Mouse (Mus musculus): ENCODE results near the gene Pax7. TPM values are rescaled to one million over a fixed set of nuclear protein-coding genes. Genes with fewer than 3 reads are reported as not detected.

Pax7 gene
- total and polyA plus RNA-seq, 3 experiments = not detected

- no peak overlapping the region for H3K9ac ChIP-seq (ENCODE audit: insufficient read depth, low read depth)
- H3K9me3 ChIP-seq (replicated peaks; ENCODE audit: low read length) = peaks cover 2% of the 10 kb centered on the region
- H3K4me3 ChIP-seq (replicated peaks in 1 of 3; ENCODE audit: low read depth in 2 of 3, low read length in 2 of 3, poor library complexity in 1 of 3) = no peak overlapping the region
- H3K27ac ChIP-seq (ENCODE audit: insufficient read depth, low read depth) = no peak overlapping the region
- dilution Hi-C loops (cut with MboI; ENCODE audit: extremely low pct_ligation_motif_present, extremely low pct_unique_long_range_greater_than_20kb, low sequenced_read_pairs) (no loop called here), in situ Hi-C loops (cut with MboI; ENCODE audit: low pct_ligation_motif_present, low pct_unique_long_range_greater_than_20kb, low sequenced_read_pairs) (no loop called here)
- no peak overlapping the region for H3K4me2 ChIP-seq (ENCODE audit: insufficient read depth, low read depth, poor library complexity, severe bottlenecking)
- no peak for TF ChIP-seq USF1 (IDR thresholded peaks at IDR 0.05; ENCODE audit: low read depth, low read length)
- TF ChIP-seq IRF4 (IDR thresholded peaks at IDR 0.05; ENCODE audit: low read depth, low read length) = no peak
- TF ChIP-seq SIN3A (IDR thresholded peaks at IDR 0.05; ENCODE audit: low read length) = no peak
- TF ChIP-seq TBP (conservative IDR thresholded peaks at IDR 0.05; ENCODE audit: low read depth, low read length) = no peak
- no peak for TF ChIP-seq EP300 (IDR thresholded peaks at IDR 0.05; ENCODE audit: low read length)
- TF ChIP-seq GABPA (IDR thresholded peaks at IDR 0.05; ENCODE audit: insufficient replicate concordance, low read depth, low read length) = no peak
- TF ChIP-seq RCOR1 (conservative IDR thresholded peaks at IDR 0.05; ENCODE audit: low read depth, low read length) = no peak
- TF ChIP-seq PAX5 (IDR thresholded peaks at IDR 0.05; ENCODE audit: low read length) = no peak
- no peak for TF ChIP-seq MYC (IDR thresholded peaks at IDR 0.05; ENCODE audit: low read depth, low read length)
- TF ChIP-seq ZC3H11A (IDR thresholded peaks at IDR 0.05; ENCODE audit: low read depth, low read length) = no peak
- no peak for TF ChIP-seq CTCF (conservative IDR thresholded peaks at IDR 0.05 in 1 of 2, IDR thresholded peaks at IDR 0.05 in 1 of 2; ENCODE audit: low read depth in 2 of 2, low read length in 2 of 2)
- TF ChIP-seq MAZ (IDR thresholded peaks at IDR 0.05; ENCODE audit: low read depth, low read length) = no peak
- H3K27me3 ChIP-seq (replicated peaks) = peaks cover 62% of the 10 kb centered on the region
- no peaks in the 10 kb centered on the region for H3K79me2 ChIP-seq (replicated peaks; ENCODE audit: control insufficient read depth, extremely low read depth, insufficient read depth, poor library complexity, severe bottlenecking)
- H3K4me1 ChIP-seq (ENCODE audit: control insufficient read depth in 1 of 2, insufficient read depth in 2 of 2) = no peaks in the 10 kb centered on the region
- DNase-seq (ENCODE audit: extremely low read depth) = no peak
- H3K36me3 ChIP-seq (replicated peaks in 1 of 2; ENCODE audit: control insufficient read depth in 1 of 2, insufficient read depth in 1 of 2, low read length in 1 of 2) = no peaks in the 10 kb centered on the region
Measured at GRCm38 (mm10) chr4:139827501-139828282, 5.6 kb downstream of the Pax7 start.

- no peak overlapping the region for H3K27ac ChIP-seq (ENCODE audit: insufficient read depth, low read depth)
- H3K36me3 ChIP-seq (replicated peaks in 1 of 2; ENCODE audit: control insufficient read depth in 1 of 2, insufficient read depth in 1 of 2, low read length in 1 of 2) = no peaks in the 10 kb centered on the region
- H3K4me3 ChIP-seq (replicated peaks in 1 of 3; ENCODE audit: low read depth in 2 of 3, low read length in 2 of 3, poor library complexity in 1 of 3) = no peak overlapping the region
- no peak overlapping the region for H3K9ac ChIP-seq (ENCODE audit: insufficient read depth, low read depth)
- peaks cover 59% of the 10 kb centered on the region for H3K27me3 ChIP-seq (replicated peaks)
- no peak for DNase-seq (ENCODE audit: extremely low read depth)
- dilution Hi-C loops (cut with MboI; ENCODE audit: extremely low pct_ligation_motif_present, extremely low pct_unique_long_range_greater_than_20kb, low sequenced_read_pairs) (no loop called here), in situ Hi-C loops (cut with MboI; ENCODE audit: low pct_ligation_motif_present, low pct_unique_long_range_greater_than_20kb, low sequenced_read_pairs) (no loop called here)
- H3K9me3 ChIP-seq (replicated peaks; ENCODE audit: low read length) = no peaks in the 10 kb centered on the region
- H3K4me1 ChIP-seq (ENCODE audit: control insufficient read depth in 1 of 2, insufficient read depth in 2 of 2) = no peaks in the 10 kb centered on the region
- TF ChIP-seq MAZ (IDR thresholded peaks at IDR 0.05; ENCODE audit: low read depth, low read length) = no peak
- no peak for TF ChIP-seq CTCF (conservative IDR thresholded peaks at IDR 0.05 in 1 of 2, IDR thresholded peaks at IDR 0.05 in 1 of 2; ENCODE audit: low read depth in 2 of 2, low read length in 2 of 2)
- no peak for TF ChIP-seq USF2 (conservative IDR thresholded peaks at IDR 0.05; ENCODE audit: low read depth, low read length)
- TF ChIP-seq MAX (IDR thresholded peaks at IDR 0.05; ENCODE audit: low read length) = no peak
- TF ChIP-seq UBTF (IDR thresholded peaks at IDR 0.05; ENCODE audit: low read depth, low read length) = no peak
- no peak for TF ChIP-seq HCFC1 (IDR thresholded peaks at IDR 0.05; ENCODE audit: low read depth, low read length)
- no peak for TF ChIP-seq CHD2 (IDR thresholded peaks at IDR 0.05; ENCODE audit: low read length)
- no peak for TF ChIP-seq ZMIZ1 (IDR thresholded peaks at IDR 0.05; ENCODE audit: low read depth, low read length)
- TF ChIP-seq USF1 (IDR thresholded peaks at IDR 0.05; ENCODE audit: low read depth, low read length) = no peak
- TF ChIP-seq ELF1 (IDR thresholded peaks at IDR 0.05; ENCODE audit: low read depth, low read length) = no peak
- no peak for TF ChIP-seq JUN (IDR thresholded peaks at IDR 0.05; ENCODE audit: insufficient read depth, low read depth, low read length)
- no peak overlapping the region for H3K4me2 ChIP-seq (ENCODE audit: insufficient read depth, low read depth, poor library complexity, severe bottlenecking)
- no peaks in the 10 kb centered on the region for H3K79me2 ChIP-seq (replicated peaks; ENCODE audit: control insufficient read depth, extremely low read depth, insufficient read depth, poor library complexity, severe bottlenecking)
Measured at GRCm38 (mm10) chr4:139826231-139826630, 7.1 kb downstream of the Pax7 start.

Data from CH12.LX (cell line).